Mouse (Mus musculus) ovary, adult 18-20 months (tissue): ENCODE results near the gene Rab36.

Source experiments
- DNase-seq: peaks from one replicate; pipeline ENCODE4 v3.0.0; 2022; ENCODE audit warnings: low spot score, mixed read lengths

Rab36 gene

GRCm38 (mm10) chr10:75068624-75069328, 31.9 kb downstream of the Rab36 start:
- no peak for DNase-seq

- peak; percentile 68 for DNase-seq
These were observed 33.6 kb downstream of the Rab36 start for GRCm38 (mm10) chr10:75070281-75070976.

- no peak for DNase-seq
These were observed 38.8 kb downstream of the Rab36 start for GRCm38 (mm10) chr10:75075665-75076064.

GRCm38 (mm10) chr10:75078174-75079128, 41.6 kb downstream of the Rab36 start:
- DNase-seq: no peak

DNA sequence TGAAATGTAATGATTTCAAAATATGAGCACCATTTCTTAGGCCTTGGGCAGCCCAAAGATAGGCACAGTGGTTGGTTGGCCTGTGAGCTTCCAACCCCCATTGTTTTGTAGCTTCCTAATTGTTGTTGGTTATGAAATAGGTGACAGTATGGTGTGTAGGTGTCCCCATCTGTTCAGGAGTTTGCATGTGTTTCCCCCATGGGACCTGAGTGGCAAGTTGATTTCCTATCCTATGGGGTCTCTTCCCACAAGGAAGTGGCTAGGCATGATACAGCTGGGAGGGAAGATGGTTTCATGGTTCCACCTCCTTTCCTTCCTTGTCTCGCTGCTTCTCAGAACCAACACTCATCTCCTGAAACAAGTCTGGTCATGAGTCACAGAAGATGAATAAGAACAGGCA, 48.5 kb downstream of the Rab36 start:
- no peak for DNase-seq

DNA sequence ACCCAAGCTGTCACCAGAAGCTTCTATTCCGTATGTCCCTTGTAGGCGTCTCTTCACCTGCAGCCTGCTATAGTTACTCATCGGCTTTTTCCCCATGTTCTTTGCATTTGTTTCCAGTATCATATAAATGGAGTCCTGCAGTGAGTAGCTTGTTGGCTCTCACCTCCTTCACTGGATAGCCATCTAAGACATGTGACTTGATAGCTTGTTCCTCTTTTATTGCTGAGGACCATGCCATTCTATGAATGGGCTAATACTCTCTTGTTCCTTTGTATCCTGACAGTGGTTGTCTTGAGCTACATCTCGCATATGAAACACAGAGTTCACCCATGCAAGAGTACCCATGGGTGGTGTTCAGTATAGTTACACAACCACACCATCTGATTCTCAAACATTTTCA, 51.6 kb downstream of the Rab36 start:
- DNase-seq: no peak

DNA sequence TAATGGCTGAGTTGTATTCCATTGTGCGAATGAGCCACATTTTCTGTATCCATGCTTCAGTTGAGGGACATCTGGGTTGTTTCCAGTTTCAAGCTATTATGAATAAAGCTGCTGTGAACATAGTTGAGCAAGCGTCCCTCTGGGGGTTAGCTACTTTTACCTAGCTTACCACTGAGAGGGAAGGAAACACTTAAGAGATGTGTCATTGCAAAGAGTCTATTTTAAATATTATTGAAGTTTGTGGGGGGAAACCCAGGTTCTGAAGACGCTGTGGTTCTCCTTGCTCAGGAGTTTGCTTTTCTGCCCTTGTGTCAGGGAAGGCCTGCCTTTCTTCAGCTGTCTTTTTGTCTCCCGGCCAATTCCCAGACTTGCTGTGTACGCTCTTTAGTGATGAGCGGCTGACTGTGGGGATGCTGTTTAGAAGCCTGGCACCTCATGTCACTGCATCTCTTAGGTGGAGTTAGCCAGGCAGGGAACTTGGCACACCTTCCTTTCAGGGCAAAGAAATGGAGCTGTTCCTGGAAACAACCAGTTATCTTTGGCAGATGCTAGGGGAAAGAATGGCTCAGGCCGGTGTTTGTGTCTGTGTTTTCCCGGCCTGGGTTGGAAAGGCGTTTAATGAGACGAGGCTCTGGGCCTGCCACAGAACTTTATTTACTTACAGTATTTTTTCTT, 54.8 kb downstream of the Rab36 start:
- DNase-seq: no peak

DNA sequence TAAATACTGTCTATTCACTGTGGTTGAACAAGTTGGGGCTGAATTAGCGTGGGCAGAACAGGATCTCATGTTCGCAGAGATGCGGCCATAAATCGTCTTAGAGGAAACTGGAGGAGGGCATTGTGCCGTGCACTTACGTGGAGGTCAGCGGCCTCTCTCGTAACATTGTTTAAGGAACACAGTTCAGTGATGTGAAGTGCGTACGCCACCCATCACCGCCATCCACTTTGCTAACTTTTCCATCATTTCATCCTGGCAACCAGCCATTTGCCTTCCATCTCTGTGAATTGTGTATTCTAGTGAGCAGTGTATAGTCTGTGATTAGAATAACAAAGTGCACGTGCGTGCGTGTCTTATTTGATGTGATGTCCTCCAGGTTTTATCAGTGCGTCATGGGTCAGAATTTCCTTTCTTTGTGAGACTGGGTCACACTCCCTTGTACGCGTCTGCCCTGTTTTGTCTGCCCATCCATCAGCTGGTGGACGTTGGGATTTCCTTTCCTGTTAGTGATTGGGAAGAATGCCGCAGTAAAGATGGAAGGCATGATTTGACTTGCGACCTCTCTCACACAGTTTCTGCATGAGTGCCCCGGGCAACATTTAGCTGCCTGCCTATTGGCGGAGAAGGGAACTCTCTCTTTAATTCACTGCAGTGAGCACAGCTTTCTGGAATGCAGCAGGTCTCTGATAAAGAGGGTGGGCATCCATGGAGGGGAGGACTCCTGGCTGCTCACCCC, 56.6 kb downstream of the Rab36 start:
- DNase-seq: no peak

GRCm38 (mm10) chr10:75094338-75094737, 57.5 kb downstream of the Rab36 start:
- no peak for DNase-seq

DNA sequence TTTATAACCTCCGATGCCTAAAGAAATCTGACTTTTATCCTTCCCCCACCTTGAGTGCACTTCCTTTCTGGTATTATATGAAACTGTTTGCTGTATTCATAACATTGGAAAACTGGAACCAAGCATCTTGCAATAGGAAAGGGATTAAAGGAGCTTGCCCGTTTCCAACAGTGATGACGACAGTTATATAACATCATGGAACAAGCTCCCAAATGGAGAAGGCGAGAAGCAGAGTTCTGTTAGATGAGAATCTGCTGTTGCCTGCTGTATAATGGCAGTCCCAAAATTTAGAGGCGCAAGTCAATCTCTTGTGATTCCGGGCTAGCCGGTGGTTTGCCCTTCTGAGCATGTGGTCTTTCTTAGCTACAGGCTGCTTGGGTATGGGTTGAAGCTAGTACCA, 58.4 kb downstream of the Rab36 start:
- no peak for DNase-seq

GRCm38 (mm10) chr10:75098446-75099183, 61.8 kb downstream of the Rab36 start:
- DNase-seq: no peak

- no peak for DNase-seq
These were observed 63.4 kb downstream of the Rab36 start for GRCm38 (mm10) chr10:75100298-75100697.

- DNase-seq: no peak
These were observed 66.6 kb downstream of the Rab36 start for GRCm38 (mm10) chr10:75103502-75103901.
